Mouse (Mus musculus): ENCODE data around the gene Adgre5.

DNA sequence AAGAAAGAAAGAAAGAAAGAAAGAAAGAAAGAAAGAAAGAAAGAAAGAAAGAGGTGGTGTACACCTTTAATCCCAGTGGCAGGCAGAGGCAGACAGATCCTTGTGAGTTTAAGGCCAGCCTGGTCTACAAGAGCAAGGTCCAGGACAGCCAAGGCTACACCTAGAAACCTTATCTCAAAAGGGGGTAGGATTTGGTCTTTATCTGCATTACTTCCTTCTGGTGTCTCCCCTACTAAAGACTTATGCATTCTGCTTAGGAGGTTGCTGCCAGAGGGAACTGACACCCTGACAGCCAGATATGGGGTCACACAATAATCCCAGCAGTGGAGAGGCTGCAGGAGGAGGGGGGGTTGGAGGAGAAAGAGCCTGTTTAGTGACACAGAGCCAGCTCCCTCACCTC lies 24.5 kb upstream of the Adgre5 start:
- TF ChIP-seq CTCF (IDR thresholded peaks at IDR 0.05; ENCODE audit: low read depth) (no peak), EP300 (IDR thresholded peaks at IDR 0.05; ENCODE audit: low read depth) (no peak)

All from heart, postnatal 0 days (tissue).